Mouse (Mus musculus) urinary bladder, adult 2 months (tissue): ENCODE results near the gene Cyp26b1. TPM values are rescaled to one million over a fixed set of nuclear protein-coding genes. Genes with fewer than 3 reads are reported as not detected.
A peak's percentile ranks its signal among the peaks of the same experiment; 100 is the strongest.

Experiments used
- DNase-seq: peaks from one replicate; pipeline ENCODE4 v3.0.0; 2022; ENCODE audit warnings: low spot score
- polyA plus RNA-seq: library from polyadenylated mRNA; depleted of rRNA; stranded (reverse); fragments of >200 nt; gene quantifications from 2 replicates; pipeline ENCODE4 v1.2.3, GENCODE M21; 2012

The Cyp26b1 gene
- polyA plus RNA-seq, 1 experiment, result 2.3 TPM

DNA sequence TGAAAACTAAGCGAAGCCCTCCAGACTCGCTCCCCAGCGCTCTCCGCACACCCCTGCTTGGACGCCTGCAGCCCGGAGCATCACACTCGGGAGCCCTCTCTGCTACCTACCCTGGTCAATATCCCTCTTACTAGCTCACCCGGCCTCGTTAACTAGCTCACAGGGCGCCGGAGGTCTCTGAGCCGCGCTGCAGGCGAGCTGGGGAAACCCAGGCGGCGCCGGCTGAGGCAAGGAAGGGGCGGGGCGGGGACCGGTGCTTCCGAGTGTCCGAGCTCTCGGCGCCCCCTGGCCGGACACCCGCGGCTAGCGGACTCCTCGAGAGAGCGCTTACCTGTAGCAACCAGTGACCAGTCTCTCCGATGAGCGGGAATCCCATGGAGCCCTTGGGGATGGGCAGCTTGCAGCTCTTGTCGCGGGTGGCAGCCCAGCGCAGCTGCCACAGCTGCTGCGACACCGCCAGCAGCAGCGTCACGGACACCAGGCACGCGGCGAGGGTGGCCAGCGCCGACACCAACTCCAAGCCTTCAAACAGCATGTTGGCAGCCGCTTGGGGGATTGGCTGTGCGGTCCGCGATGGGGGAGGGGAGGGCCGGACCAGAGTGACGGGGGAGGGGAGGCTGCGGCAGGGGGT lies 6.1 kb downstream of the Cyp26b1 start:
- peak; percentile 46 for DNase-seq

DNA sequence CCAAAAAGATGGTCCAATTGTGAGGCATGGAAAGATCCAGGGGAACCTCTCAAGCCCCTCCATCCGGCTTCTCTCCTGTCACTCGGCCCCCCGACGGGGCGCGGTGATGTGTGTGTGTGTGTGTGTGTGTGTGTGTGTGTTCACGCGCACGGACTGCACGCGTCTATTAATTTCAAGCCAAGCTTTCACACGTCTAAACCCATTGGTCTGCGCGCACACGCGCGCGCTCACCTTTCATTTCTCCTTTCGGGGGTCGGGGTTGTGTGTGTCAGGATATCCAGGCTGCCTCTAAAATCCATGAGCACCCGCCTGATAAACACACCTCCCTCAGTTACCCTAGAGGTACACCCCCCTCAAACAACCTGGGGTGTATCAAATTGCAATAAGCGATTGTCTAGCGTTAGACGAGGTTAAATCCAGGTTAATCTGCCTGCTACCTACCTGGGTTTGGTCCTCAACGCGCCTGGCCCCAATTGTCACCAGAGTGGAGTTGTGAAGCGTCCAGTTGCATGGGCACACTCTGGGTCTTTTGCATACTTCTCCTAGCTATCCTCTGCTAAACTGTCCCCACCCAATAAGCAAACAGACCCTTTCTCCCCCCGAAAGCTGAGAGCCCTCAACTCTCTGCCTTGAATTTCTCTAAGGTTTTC lies 7.0 kb downstream of the Cyp26b1 start:
- DNase-seq, result peak; percentile 17

DNA sequence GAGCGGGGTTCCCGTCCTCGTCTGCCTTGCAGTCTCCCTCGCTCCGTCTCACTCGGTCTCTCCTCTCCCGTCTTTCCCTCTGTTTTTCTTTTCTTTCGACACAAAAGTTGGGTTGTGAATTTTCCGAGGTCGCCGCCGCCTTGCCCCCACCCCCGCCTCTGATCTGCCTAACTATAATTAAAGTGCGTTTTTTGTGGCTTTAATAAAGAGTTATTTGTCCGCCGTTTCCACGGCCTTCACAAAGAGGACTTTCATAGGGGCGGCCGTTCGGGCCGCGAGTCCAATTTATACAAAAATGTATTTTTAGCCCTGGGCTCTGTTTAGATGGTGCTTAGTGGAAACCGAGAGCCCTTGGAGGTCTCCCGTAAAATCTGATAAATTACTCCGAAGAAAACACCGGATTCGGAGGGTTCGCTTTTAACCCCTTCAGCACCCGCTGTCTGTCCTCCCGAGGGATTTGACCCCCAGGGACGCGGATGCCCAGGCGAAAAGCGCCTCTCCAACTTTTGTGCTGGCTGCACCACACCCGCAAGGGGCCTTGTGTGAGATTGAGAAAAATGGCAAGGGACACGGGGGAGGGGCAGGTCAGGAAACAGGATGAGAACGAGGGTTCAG lies 7.9 kb downstream of the Cyp26b1 start:
- DNase-seq, result peak; percentile 22

DNA sequence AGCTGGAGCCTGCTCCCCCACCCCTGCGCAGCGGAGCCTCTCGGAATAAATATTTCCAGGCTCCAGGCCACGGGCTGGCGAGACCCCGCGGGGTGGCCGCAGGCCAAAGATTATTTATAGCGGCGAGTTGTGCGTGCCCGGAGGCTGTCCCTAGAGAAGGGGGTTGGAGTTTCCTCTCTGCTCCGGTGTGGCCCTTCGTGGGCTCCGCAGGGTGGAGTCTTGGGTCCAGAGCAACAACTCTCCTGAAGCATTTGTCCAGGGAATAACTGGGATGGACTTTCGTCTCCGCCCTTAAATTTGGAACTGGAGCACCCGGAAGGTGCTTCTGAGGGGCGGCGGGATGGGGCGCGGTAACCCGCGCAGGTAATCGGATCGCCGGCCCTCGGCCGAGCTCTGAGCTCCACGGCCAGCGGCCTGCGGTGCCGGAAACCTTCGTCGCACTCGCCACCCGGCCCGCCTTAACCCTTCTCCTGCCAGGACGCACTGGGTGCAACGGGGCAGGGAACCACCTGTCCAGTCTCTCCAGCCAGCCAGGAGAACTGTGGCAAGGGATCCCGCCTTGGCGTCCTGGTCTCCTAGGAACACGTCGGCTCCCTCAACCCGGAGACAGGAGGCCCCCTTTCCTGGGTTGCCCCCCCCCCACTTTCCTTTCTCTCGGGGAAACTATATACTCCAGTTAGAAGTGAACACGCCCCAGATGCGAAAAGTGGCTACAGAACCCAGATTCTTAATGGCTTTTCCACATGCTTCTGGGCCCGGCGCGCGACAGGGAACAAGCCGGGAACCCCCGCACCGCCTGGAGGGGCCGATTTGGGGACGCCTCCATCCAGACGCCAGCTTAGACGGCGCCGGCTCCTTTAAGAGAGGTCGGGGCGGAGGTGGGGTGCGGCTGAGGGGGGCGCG lies 8.7 kb downstream of the Cyp26b1 start:
- peak; percentile 30 for DNase-seq

DNA sequence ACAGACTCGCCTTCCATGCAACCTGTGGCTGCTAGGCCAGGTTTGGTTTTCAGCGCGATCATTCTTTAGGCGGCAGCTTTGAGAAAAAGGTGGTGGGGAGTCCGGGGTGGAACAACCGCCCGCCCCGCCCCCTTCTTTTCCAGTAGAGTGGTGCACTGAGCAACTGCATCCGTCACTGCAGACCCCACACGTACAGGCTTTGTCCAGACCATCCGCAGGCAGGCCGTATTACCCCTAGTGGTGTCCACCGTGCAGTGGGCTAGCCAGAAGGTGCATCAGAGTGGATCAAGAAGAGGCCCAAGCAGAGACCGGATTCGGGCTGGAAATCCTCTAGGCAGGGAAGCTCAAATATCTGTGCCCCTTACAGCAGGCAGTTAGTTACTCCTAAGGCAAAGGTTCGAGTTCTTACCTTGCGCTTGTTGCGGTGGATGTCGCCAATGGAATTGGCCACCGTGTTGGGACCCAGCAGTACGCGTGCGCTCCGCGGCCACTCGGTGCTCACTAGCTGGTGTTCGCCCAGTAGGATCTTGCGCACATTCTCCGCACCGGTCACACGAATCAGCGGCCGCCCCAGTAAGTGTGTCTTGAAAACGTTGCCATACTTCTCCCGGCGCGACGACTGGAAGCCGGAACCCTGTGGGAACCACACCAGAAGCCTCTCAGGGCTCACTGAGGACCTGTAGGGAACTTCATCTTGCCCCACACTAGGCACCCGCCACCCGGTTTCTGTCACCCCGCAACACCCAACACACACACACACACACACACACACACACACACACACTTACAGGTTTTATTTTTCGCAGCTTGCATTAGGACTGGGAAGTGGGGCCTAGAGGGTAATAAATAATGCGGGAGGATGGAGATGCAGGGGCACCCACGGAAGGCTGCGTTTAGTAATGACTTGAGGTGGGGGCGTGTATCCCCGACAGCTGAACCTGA lies 9.6 kb downstream of the Cyp26b1 start:
- peak; percentile 26 for DNase-seq

DNA sequence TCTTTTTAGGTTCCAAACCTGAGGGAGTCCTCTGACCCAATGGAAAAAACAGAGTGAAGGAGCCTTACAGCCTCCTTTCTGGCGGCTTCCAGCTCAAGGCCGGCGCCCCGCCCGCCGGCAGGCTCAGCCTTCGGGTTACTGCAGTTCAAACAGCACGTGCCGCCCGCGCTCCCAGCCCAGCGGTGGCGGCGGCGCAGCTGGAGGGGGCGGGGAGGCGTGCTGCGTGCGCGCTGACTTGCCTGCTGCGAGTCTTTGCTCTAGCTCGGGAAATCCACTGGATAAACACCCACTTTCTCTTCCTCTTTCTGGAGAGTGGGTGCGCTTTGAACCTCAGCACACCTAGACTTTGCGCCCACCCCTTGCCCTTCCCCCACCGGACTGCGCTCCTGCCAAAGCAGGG lies 10.3 kb downstream of the Cyp26b1 start:
- peak; percentile 54 for DNase-seq

DNA sequence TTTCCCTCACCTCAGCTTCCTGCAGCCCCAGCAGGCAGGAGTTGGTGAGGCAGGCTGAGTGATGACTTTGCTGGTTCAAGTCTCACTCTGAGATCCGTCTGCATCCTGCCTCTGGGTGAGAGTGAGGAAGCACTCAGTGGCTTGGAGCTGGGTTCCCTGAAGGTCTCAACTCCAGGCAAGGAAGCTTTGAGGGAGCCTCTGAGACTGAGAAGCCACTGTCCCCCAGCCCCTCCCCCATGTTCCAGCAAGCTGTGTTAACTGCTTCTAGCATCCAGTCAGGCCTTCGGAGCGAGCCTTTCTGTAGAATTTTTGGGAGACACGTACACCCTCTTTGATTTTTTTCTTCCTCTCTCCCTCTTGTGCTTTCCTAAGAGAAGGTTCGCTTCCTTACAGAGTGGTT lies 10.9 kb downstream of the Cyp26b1 start:
- peak; percentile 17 for DNase-seq

DNA sequence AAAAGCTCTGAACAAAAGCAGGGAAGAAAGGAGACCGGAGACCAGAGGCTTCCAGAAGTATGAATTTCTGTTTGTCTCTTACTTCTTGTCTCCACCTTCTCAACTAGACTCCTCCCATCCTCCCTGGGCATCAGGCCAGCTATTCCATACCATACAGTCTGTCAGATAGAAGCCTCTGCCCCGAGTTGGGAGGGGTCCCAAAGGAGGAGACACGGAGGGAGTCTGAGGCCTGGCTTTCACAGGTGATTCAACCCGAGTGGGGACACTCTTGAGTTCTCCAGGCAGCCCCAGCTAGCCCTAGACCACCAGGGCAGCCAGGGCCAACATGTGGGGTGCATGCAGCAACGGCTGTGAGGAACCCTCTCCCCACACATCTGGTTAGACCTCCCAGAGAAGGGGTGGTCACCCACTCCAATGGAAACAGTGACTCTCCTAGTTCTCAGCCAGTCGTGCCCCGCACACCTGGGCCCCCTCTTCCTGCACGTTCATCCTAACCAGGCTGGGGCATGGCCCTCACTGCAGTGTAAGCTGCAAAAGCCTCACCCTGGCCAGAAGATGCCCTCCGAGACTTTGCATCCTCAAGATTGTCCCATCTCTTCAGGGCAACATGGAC lies 11.8 kb downstream of the Cyp26b1 start:
- peak; percentile 9 for DNase-seq

DNA sequence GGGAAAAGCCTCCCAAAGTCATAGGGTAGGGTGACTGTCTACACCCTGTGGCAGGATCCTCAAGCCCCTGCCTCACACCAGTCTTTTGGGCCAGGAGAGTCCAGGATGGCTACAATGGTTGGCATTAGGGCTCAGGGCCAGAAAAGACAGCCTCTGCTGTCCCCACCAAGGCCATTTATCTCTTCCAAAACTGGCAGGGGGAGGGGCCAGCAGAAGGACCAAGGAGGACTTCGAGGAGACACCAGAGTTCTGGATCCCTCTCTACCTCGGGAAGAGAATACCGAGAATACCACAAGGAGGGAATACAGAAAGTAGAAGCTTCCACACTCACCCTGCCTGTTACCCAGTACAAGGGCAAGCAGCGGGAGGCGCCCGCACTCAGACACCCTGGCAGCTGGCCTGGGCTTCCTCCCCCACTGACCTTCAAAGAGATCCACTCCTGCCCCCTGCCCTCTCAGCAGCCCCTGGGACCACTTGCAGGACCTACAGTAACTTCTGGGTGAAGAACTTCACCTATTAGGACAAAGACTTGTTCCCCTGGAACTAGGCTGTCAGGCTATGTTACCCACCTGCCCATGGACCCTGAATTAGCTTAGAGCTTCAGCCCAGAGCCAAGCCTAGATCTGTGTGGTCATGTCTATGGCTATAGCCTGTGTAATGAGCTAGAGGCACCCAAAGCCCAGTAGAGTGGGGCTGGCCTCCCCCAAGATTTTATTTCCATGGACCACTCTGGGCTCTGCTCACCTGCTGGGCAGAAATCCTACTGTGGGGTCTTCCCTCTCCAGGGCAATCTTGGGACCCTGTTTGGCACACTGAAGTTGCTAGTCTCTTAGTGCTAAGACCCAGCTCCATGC lies 12.5 kb downstream of the Cyp26b1 start:
- DNase-seq, result no peak

DNA sequence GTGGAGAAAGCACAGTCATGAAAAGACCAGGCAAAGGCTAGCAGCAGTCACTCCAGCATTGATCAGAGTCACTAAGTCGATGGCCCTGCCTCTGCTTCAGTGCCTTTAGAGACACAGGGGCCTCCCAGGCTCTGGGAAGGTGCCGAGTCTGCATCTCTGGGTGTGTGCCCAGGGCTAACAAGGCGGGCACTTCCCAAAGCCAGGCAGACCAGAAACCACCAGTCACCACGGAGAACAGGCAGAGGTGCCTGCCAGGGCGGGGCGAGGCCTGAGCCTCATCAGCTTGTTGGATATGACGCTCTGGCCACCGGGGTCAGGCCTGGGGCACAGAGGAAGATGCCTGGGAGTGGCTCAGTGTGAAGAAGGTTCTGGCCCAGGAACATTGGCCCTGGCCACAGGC lies 14.2 kb downstream of the Cyp26b1 start:
- DNase-seq, result no peak

DNA sequence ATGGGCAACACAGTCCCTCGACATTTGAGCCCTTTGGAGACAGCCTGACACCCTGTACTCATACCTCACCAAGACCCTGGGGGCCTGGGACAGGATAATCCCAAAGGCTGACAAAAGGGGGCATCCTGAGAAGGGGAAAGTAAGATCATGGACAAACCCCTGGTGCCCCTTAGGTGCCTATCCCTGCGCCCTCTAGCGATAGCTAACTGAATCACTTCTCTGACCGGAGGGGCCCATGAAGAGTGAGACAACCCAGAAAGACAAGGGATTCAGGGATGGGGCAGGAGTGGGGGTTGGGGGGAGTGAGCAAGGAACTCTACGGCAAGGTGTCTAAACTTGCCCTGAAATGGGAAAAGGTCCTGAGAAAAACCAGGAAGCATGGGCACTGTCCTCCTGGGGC lies 14.8 kb downstream of the Cyp26b1 start:
- DNase-seq, result no peak

DNA sequence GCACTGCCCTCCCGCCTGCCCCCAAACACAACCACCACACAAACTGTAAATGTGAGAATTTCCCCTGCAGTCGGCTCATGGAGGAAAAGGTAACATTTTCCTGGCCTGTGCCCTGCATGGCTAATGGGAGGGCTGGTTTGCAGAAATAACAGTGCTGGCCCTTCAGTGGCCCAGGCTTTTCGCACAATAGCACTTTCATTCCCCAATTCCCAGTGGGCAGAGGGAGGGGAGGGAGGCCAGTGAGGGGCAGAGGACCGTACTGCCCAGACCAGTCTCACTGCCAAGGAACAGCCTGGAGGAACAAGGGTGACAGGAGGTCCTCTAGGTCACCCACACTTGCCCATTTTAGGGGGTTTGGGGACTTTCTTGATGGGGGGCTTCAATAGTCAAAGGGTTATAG lies 15.8 kb downstream of the Cyp26b1 start:
- DNase-seq, result no peak

DNA sequence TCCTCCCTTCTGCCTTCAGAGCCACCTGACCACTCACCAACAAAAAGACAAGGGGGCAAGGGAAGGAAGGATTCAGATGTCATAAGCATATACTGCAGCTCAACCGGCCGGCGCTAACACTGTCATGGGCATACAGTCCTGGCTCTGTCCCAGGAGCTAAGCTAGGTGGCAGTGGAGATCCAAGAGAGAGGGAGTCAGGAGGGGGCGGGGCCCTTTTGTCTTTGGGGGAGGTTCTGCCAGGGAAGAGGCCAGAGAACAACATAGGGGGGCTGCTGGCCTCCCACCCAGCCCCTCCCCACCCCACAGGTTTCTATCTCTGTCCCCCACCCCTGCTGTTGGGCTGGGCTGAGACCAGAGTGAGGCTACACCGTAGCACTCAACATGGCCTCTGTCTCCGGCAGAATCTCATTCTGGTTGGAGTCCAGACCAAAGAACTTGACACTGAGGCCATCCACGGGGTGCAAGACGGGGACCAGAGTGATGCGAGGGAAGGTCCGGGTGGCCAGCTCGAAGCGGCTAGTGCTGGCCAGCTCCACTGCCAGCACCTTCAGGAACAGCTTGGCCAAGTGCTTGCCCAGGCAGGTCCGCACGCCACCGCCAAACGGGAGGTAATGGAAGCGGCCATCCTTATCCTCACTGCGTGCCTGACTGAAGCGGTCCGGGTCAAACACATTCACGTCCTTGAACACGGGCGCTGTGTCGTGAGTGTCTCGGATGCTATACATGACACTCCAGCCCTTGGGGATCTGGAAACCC lies 19.6 kb downstream of the Cyp26b1 start:
- DNase-seq, result no peak

DNA sequence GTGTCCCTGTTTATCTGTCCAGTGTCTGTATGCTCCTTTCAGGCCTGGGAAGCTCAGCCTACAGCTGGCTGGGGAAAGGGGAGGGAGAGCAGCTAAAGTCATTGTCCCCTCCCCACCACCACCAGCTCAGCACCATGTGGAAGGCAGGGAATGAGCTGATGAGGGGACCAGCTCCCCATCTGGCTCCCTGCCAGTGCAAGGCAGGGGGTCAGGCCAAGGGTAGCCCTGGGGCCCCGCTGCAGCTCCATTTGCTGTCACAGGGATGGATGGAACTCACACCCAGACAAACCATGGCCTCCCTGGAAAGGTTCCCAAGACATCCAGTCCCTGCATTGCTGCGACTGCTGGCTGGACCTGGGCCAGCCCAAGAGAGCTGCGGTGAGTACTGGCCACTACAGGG lies 23.7 kb downstream of the Cyp26b1 start:
- DNase-seq, result no peak

DNA sequence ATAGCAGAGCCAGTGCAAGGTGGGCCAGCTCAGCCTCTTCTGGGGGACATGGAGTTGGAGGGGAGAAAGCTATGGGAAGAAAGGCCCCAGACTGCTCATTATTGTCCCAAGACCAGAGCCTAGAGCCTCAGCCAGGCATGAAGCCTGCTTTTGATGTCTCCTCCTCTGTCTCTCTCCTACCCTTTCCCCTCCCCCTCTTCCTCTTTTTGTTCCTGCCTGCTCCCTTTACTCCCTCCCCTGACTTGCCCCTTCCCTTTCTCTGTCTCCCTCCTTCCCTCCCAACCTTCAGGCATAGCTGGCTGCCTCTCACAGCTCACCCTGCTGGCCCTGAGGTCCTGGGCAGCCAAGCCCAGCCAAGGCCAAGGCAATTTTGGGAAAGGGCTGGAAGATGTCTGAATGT lies 24.1 kb downstream of the Cyp26b1 start:
- DNase-seq, result no peak

DNA sequence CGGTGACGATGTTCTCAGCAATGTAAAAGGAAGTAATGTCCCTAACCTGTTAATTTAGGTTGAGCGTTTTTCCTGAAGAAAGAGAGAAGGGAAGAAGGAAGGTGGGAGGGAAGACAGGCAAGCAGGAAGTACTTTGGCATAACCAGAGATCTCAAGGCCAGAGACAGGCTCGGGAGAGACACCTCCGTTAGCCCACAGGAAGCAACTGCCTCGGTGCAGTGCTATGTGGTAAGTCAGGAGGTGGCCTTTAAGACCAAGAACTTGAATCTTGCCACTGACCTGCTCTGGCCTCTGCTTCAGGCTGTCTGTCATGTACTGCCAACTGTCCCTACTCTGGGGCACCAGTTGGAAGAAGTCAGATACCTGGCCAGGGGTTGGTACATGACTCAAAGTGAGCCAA lies 24.8 kb downstream of the Cyp26b1 start:
- no peak for DNase-seq

DNA sequence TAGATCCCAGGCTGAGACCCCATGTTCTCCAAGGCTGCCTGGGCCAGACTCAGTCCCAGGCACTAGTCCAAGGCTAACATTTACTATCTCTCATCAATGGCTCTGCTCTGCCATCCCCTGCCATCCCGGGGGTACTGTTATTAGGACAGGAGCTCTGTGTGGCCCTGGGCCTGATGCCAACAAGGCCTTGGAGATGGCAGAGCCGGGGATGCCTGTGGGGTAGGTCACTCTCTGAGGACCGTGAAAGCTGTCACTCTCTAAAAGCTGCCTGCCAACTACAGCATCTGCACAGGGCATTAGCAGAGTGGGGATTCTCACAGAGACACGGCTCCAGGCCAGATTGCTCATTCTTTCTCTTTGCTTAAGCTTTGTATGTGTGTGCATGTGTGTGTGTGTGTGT lies 26.0 kb downstream of the Cyp26b1 start:
- no peak for DNase-seq

DNA sequence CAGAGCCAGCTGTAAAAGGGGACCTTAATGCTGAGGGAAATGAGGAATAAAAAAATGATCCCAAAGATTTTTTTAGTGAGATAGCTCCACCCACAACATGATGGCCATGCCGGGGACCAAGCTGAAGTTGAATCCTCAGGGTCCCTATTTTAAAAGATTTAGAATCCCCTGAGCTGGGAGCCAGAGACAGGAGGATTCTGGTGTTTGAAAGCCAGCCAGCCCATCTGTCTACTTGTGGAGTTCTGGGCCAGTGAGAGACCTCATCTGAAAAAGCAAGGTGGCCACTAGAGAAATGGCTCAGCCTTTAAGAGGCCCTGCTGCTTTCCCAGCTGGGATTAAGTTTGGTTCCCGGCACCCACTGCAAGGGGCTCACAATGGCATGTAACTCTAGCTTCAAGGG lies 26.9 kb downstream of the Cyp26b1 start:
- DNase-seq, result no peak

DNA sequence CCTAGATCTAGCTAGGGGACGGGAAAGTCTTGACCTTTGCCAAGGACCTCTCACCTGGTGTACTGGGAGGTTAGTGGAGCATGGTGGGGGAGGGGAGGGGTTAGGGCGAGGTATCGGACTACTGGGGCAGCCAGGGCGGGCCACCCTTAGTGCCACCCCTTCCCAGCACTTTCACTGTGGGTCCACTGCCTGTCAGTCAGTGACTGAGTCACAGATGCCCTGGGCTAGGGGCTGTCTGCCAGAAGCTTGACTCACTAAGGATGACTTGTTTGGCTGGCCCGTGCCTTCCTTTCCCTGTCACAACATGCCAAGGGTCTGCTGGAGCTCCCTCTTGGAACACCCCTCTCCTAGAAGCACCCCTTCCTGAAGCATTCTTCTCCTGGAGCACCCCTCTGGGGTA lies 28.5 kb downstream of the Cyp26b1 start:
- no peak for DNase-seq
